Mouse (Mus musculus) megakaryocyte, embryonic 14.5 days (primary cell): ENCODE data around the gene Banp. TPM values are rescaled to one million over a fixed set of nuclear protein-coding genes. Genes with fewer than 3 reads are reported as not detected.

Source experiments
- H3K27me3 ChIP-seq: replicated peaks from 2 replicates; pipeline ENCODE3; 2012; ENCODE audit warnings: inconsistent platforms
- H3K36me3 ChIP-seq: replicated peaks from 2 replicates; pipeline ENCODE3; 2012; ENCODE audit warnings: low read length, inconsistent platforms, mixed read lengths
- H3K4me1 ChIP-seq: 2 replicates; pipeline ENCODE4 v1.6.1; 2012; ENCODE audit warnings: inconsistent platforms
- H3K4me3 ChIP-seq: replicated peaks from 2 replicates; pipeline ENCODE3; 2012; ENCODE audit warnings: moderate library complexity, mild to moderate bottlenecking, inconsistent platforms
- H3K9me3 ChIP-seq: 2 replicates; pipeline ENCODE4 v1.6.1; 2012; ENCODE audit warnings: inconsistent platforms
- FLI1 ChIP-seq: IDR thresholded peaks from 2 replicates; pipeline ENCODE4 v1.6.1; 2012; ENCODE audit warnings: low read length, inconsistent platforms, mixed read lengths
- GATA1 ChIP-seq: IDR thresholded peaks from 3 replicates; pipeline ENCODE4 v1.6.1; 2012; ENCODE audit warnings: mixed read lengths, low read length, inconsistent platforms, borderline replicate concordance
- polyA plus RNA-seq: library from polyadenylated mRNA; stranded (reverse); fragments of >175 nt; gene quantifications from 2 replicates; pipeline ENCODE4 v1.2.3, GENCODE M21; 2012; ENCODE audit warnings: low replicate concordance; ENCODE audit not compliant: insufficient read depth

Banp gene
- polyA plus RNA-seq, 1 experiment = 47.5 TPM

- Histone ChIP-seq H3K9me3 (no peaks in the 10 kb centered on the region), H3K4me1 (peaks cover 86% of the 10 kb centered on the region), H3K27me3 (no peaks in the 10 kb centered on the region), H3K36me3 (peaks cover 59% of the 10 kb centered on the region), H3K4me3 (peak overlapping the region; percentile 89)
- TF ChIP-seq GATA1 = peak; percentile 92
- no peak; the same call in 1 of the 2 replicates for TF ChIP-seq FLI1
These were observed 6.4 kb downstream of the Banp start for GRCm38 (mm10) chr8:121955825-121956500.

DNA sequence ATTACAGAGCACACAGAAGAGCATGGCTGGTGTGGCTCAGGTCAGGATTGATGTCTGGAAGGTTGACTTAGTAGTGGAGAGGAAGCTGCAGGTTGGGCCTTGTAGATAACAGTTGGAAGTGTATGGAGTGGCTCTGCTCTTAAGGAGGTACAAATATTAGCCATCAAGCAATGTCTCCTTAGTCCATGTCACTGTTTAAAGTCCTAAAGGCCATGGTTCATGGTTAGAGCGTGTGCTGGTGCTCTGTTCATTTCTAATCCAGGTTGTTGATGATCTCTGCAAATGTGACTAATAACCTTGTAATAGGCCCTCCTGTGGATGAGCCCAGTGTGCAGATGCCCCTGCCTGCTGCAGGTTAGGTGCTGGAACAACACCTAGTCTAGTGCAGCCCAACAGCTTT, 8.8 kb downstream of the Banp start:
- no peaks in the 10 kb centered on the region for H3K9me3 ChIP-seq
- TF ChIP-seq FLI1 (no peak), GATA1 (no peak)
- peak overlapping the region; percentile 3 for H3K4me3 ChIP-seq
- H3K4me1 ChIP-seq = peaks cover 97% of the 10 kb centered on the region
- peaks cover 58% of the 10 kb centered on the region for H3K36me3 ChIP-seq
- no peaks in the 10 kb centered on the region for H3K27me3 ChIP-seq

GRCm38 (mm10) chr8:121962892-121963291, 13.3 kb downstream of the Banp start:
- no peaks in the 10 kb centered on the region for H3K9me3 ChIP-seq
- peaks cover 63% of the 10 kb centered on the region for H3K36me3 ChIP-seq
- peaks cover 97% of the 10 kb centered on the region for H3K4me1 ChIP-seq

GRCm38 (mm10) chr8:121964716-121965512, 15.4 kb downstream of the Banp start:
- peaks cover 94% of the 10 kb centered on the region for H3K4me1 ChIP-seq
- peaks cover 58% of the 10 kb centered on the region for H3K36me3 ChIP-seq
- H3K4me3 ChIP-seq = peak overlapping the region; percentile 64
- H3K9me3 ChIP-seq = no peaks in the 10 kb centered on the region
- TF ChIP-seq FLI1 = no peak
- no peak for TF ChIP-seq GATA1
- H3K27me3 ChIP-seq = no peaks in the 10 kb centered on the region

More at GRCm38 (mm10) chr8:121962892-121963291, 13.3 kb downstream of the Banp start:
- Histone ChIP-seq H3K27me3 (no peaks in the 10 kb centered on the region), H3K4me3 (no peak overlapping the region)
- TF ChIP-seq FLI1 = no peak
- no peak for TF ChIP-seq GATA1

GRCm38 (mm10) chr8:121966110-121966509, 16.6 kb downstream of the Banp start:
- no peaks in the 10 kb centered on the region for H3K9me3 ChIP-seq
- TF ChIP-seq FLI1 (no peak), GATA1 (no peak)
- H3K4me3 ChIP-seq = peak overlapping the region; percentile 48
- H3K27me3 ChIP-seq = no peaks in the 10 kb centered on the region
- H3K36me3 ChIP-seq = peaks cover 58% of the 10 kb centered on the region
- peaks cover 95% of the 10 kb centered on the region for H3K4me1 ChIP-seq

DNA sequence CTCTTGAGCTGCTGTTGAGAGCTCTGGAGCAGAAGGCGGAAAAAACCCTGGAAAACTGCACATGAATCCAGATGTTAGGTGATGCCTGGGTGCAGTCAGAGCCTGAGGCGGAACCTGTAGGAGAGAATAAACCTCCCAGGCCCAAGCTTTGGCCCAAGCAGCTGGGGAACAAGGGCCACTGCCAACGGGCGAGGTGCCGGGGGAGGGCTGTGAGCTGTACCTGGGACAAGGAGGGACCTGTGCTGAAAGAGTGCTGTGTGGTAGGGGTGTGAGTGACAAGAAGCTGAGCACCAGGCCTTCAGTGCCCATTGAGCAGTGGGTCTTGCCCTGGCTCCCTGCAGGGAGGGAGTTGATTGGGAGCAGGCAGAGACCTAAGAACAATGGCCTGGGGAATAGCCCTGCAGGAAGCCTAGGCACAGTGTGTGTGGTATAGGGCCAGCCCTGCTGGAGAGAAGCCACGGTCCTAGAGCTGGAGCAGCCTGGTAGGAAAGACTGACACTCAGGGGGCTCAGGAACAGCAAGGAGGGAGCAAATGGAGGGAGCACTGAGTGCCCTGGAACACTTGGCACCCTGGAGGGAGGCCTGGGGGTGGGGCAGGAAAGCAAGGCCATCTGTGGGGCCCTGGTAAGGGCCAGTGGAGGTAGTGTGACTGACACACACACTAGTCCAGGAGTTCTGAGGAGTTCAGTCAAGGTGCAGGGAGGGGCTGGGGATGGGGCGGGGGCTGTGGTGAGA, 17.3 kb downstream of the Banp start:
- TF ChIP-seq FLI1 (no peak), GATA1 (no peak)
- peaks cover 95% of the 10 kb centered on the region for H3K4me1 ChIP-seq
- H3K27me3 ChIP-seq = no peaks in the 10 kb centered on the region
- no peaks in the 10 kb centered on the region for H3K9me3 ChIP-seq
- peaks cover 57% of the 10 kb centered on the region for H3K36me3 ChIP-seq
- H3K4me3 ChIP-seq = peak overlapping the region; percentile 71

DNA sequence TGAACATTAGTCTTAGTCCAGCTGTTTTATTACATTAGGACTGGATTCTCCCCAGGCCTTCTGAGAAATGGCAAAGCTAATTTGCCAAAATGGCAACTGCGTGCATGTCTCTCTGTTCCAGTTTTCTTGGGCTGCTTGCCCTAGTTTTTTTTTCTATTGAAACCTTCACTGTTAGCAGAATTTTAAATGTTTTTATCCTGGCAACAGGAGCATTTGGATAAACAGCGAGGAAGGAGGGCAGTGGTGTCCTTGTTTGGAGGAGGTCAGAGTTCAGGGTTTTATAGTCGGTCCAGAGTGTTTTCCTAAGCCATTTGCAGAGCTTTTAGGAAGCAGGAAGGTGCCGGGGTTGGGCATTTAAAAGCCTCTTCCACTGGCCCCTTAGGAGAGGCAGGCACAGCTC, 18.4 kb downstream of the Banp start:
- Histone ChIP-seq H3K36me3 (peaks cover 55% of the 10 kb centered on the region), H3K4me1 (peaks cover 84% of the 10 kb centered on the region), H3K27me3 (no peaks in the 10 kb centered on the region), H3K9me3 (no peaks in the 10 kb centered on the region), H3K4me3 (no peak overlapping the region)
- no peak for TF ChIP-seq GATA1
- TF ChIP-seq FLI1 = no peak

- no peaks in the 10 kb centered on the region for H3K27me3 ChIP-seq
- peaks cover 79% of the 10 kb centered on the region for H3K4me1 ChIP-seq
- H3K4me3 ChIP-seq = no peak overlapping the region
- no peak for TF ChIP-seq FLI1
- no peak for TF ChIP-seq GATA1
- H3K9me3 ChIP-seq = no peaks in the 10 kb centered on the region
- H3K36me3 ChIP-seq = peaks cover 52% of the 10 kb centered on the region
These were observed 19.0 kb downstream of the Banp start for GRCm38 (mm10) chr8:121968542-121968941.

DNA sequence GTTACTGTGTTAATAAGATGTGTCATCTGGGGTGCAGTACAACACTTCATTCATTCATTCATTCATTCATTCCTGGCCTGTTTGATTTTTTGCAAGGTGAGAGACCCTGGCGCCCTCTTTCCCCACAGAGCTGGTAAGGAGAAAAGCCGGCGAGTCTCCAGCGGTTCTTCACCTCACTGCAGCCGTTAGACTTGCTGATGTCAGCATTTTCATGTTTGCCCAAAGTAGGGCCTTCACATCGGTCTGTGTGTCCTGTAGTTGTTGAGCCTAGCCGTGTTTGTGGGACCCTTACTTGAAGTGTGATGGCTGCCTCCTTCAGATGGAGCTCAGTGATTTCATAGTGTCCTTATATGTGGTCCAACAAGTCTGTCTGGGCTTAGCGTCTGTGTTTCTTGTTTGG, 20.7 kb downstream of the Banp start:
- peaks cover 69% of the 10 kb centered on the region for H3K4me1 ChIP-seq
- no peak overlapping the region for H3K4me3 ChIP-seq
- peaks cover 56% of the 10 kb centered on the region for H3K36me3 ChIP-seq
- no peaks in the 10 kb centered on the region for H3K9me3 ChIP-seq
- H3K27me3 ChIP-seq = no peaks in the 10 kb centered on the region
- TF ChIP-seq FLI1 (no peak), GATA1 (no peak)
